Mouse (Mus musculus) liver, embryonic 15.5 days (tissue): Measurements from ENCODE around the gene Cldn5. TPM values are rescaled to one million over a fixed set of nuclear protein-coding genes. Genes with fewer than 3 reads are reported as not detected.

Source experiments
- ATAC-seq: fragments of 200-750 bp; cut with Nextera tagmentation; 2 replicates; pipeline ENCODE4 v1.8.0; 2017; ENCODE audit warnings: moderate number of reproducible peaks, mild to moderate bottlenecking, moderate library complexity; ENCODE audit not compliant: insufficient read depth
- H3K27ac ChIP-seq: fragments of 300-500 bp; sonication (generic); replicated peaks from 2 replicates; pipeline ENCODE4 v1.5.1; 2015; ENCODE audit warnings: mild to moderate bottlenecking, inconsistent platforms
- H3K27me3 ChIP-seq: fragments of 300-500 bp; sonication (generic); 2 replicates; pipeline ENCODE4 v1.6.1; 2015; ENCODE audit warnings: mild to moderate bottlenecking, inconsistent platforms
- H3K36me3 ChIP-seq: fragments of 300-500 bp; sonication (generic); replicated peaks from 2 replicates; pipeline ENCODE4 v1.6.1; 2015; ENCODE audit warnings: moderate library complexity, mild to moderate bottlenecking, inconsistent platforms
- H3K4me1 ChIP-seq: fragments of 300-500 bp; sonication (generic); replicated peaks from 2 replicates; pipeline ENCODE4 v1.6.1; 2015; ENCODE audit warnings: inconsistent platforms
- H3K4me2 ChIP-seq: fragments of 300-500 bp; sonication (generic); 2 replicates; pipeline ENCODE4 v1.6.1; 2015; ENCODE audit warnings: moderate library complexity, mild to moderate bottlenecking, inconsistent platforms
- H3K4me3 ChIP-seq: fragments of 300-500 bp; sonication (generic); replicated peaks from 2 replicates; pipeline ENCODE4 v1.5.1; 2015; ENCODE audit warnings: mild to moderate bottlenecking, inconsistent platforms
- H3K9ac ChIP-seq: fragments of 300-500 bp; sonication (generic); 2 replicates; pipeline ENCODE4 v1.6.1; 2015; ENCODE audit warnings: moderate library complexity, mild to moderate bottlenecking, inconsistent platforms
- H3K9me3 ChIP-seq: fragments of 300-500 bp; sonication (generic); replicated peaks from 2 replicates; pipeline ENCODE4 v1.6.1; 2016; ENCODE audit warnings: inconsistent platforms
- WGBS: fragments of 180-500 bp; shearing (Covaris S2); methylation state at CpG from one replicate; pipeline ENCODE4 v1.1.7; 2015; ENCODE audit warnings: mixed read lengths; ENCODE audit not compliant: insufficient replicate concordance; 5-methylcytosine and 5-hydroxymethylcytosine counted together
- polyA plus RNA-seq: library from polyadenylated mRNA; unstranded; fragments of >200 nt; fragmentation: Nextera tagmentation; extraction: Ambion mirVana; gene quantifications from 2 replicates; pipeline ENCODE4 v1.2.1, GENCODE M21; 2015

Gene Cldn5
- polyA plus RNA-seq, 1 experiment from 2014 or later: 8.4 TPM

GRCm38 (mm10) chr16:18786652-18787051, 10.0 kb downstream of the Cldn5 start:
- no peaks in the 10 kb centered on the region for H3K27me3 ChIP-seq
- no peak overlapping the region for H3K27ac ChIP-seq
- peaks cover 26% of the 10 kb centered on the region for H3K4me1 ChIP-seq
- H3K4me2 ChIP-seq: no peak overlapping the region
- no peaks in the 10 kb centered on the region for H3K9me3 ChIP-seq
- peaks cover 93% of the 10 kb centered on the region for H3K36me3 ChIP-seq
- ATAC-seq: no peak
- 88% methylated on average over 10 of the region's 10 CpGs for WGBS
- H3K4me3 ChIP-seq: no peak overlapping the region
- no peak overlapping the region for H3K9ac ChIP-seq

DNA sequence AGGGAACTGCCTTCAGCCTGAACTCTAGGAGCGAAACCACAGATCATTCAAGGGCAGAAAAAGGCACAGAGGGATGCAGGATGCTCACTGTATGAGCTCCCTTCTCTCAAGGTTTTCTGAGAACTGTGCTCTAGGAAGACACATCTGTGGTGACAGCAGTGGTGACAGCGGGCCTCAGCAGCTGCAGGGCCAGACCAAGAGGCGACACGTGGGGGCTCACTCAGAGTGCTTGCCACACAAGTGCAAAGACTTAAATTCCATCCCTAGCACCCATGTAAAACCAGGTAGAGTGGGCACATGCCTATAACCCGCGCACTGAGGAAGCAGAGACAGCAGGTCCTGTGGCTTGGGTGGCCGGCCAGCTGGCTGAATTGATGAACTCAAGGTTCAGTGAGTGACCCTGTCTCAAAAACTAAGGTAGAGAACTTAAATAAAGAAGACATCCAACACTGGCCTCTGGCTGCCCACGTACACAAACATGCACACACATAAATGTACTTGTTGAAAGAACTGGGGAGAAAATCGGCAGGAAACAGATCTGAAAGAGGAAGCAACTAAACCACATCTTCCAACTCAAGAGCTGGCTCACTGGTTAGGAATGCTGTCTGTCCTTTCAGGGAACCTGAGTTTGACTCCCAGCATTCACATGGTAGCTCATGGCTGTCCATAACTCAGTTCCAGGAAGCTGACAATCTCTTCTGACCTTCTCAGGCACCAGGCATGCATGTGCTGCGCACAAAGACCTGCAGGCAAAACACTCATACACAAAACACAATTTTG, 12.2 kb downstream of the Cldn5 start:
- Histone ChIP-seq H3K27me3 (no peaks in the 10 kb centered on the region), H3K9me3 (no peaks in the 10 kb centered on the region), H3K4me3 (no peak overlapping the region), H3K27ac (no peak overlapping the region), H3K4me2 (no peak overlapping the region), H3K4me1 (peaks cover 26% of the 10 kb centered on the region), H3K36me3 (peaks cover 96% of the 10 kb centered on the region), H3K9ac (no peak overlapping the region)
- 55% methylated on average over 10 of the region's 10 CpGs for WGBS
- ATAC-seq: no peak

GRCm38 (mm10) chr16:18795223-18795899, 18.7 kb downstream of the Cldn5 start:
- Histone ChIP-seq H3K4me2 (no peak overlapping the region), H3K27me3 (no peaks in the 10 kb centered on the region), H3K9me3 (no peaks in the 10 kb centered on the region), H3K4me3 (no peak overlapping the region), H3K4me1 (no peaks in the 10 kb centered on the region), H3K36me3 (peaks cover 99% of the 10 kb centered on the region), H3K9ac (no peak overlapping the region), H3K27ac (no peak overlapping the region)
- WGBS: 80% methylated on average over 11 of the region's 11 CpGs
- no peak for ATAC-seq

- Histone ChIP-seq H3K36me3 (peaks cover 99% of the 10 kb centered on the region), H3K4me3 (no peak overlapping the region), H3K27ac (no peak overlapping the region), H3K9ac (no peak overlapping the region), H3K9me3 (no peaks in the 10 kb centered on the region), H3K4me2 (no peak overlapping the region), H3K27me3 (no peaks in the 10 kb centered on the region), H3K4me1 (no peaks in the 10 kb centered on the region)
- ATAC-seq: no peak
- 89% methylated on average over 7 of the region's 7 CpGs for WGBS
Observed at GRCm38 (mm10) chr16:18796645-18797044, 20.0 kb downstream of the Cldn5 start.

DNA sequence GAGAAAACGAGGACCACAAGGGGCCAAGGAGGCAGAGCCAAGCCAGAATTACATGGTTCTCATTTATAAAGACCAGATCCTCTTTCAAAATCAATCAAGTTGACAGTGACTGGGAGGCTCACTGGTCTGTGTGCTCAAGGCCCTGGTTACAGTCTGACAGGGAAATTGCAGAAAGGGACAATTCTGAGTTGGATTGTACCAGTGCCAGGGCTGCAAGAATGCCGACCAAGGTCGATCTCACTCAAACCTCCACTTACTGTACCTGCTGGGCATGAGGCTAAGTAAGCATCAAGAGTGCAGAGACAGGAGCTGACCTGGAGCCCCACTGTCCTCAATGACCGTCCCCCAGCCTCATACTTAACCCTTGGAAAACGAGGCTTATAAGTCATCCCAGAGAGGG, 21.5 kb downstream of the Cldn5 start:
- no peaks in the 10 kb centered on the region for H3K9me3 ChIP-seq
- no peak overlapping the region for H3K4me3 ChIP-seq
- no peak overlapping the region for H3K9ac ChIP-seq
- H3K27me3 ChIP-seq: no peaks in the 10 kb centered on the region
- H3K4me2 ChIP-seq: no peak overlapping the region
- no peak overlapping the region for H3K27ac ChIP-seq
- no peaks in the 10 kb centered on the region for H3K4me1 ChIP-seq
- peaks cover 93% of the 10 kb centered on the region for H3K36me3 ChIP-seq
- WGBS: 81% methylated on average over 5 of the region's 5 CpGs
- no peak for ATAC-seq

- H3K9ac ChIP-seq: no peak overlapping the region
- no peak overlapping the region for H3K4me2 ChIP-seq
- no peak for ATAC-seq
- H3K36me3 ChIP-seq: peaks cover 91% of the 10 kb centered on the region
- no peak overlapping the region for H3K4me3 ChIP-seq
- no peaks in the 10 kb centered on the region for H3K4me1 ChIP-seq
- H3K9me3 ChIP-seq: no peaks in the 10 kb centered on the region
- WGBS: 84% methylated on average over 2 of the region's 2 CpGs
- H3K27me3 ChIP-seq: no peaks in the 10 kb centered on the region
- no peak overlapping the region for H3K27ac ChIP-seq
Observed at GRCm38 (mm10) chr16:18798841-18799240, 22.2 kb downstream of the Cldn5 start.

- WGBS: 89% methylated on average over 2 of the region's 2 CpGs
- no peak overlapping the region for H3K27ac ChIP-seq
- H3K9me3 ChIP-seq: no peaks in the 10 kb centered on the region
- ATAC-seq: no peak
- H3K4me3 ChIP-seq: no peak overlapping the region
- peaks cover 24% of the 10 kb centered on the region for H3K4me1 ChIP-seq
- no peak overlapping the region for H3K4me2 ChIP-seq
- no peaks in the 10 kb centered on the region for H3K27me3 ChIP-seq
- no peak overlapping the region for H3K9ac ChIP-seq
- peaks cover 85% of the 10 kb centered on the region for H3K36me3 ChIP-seq
Observed at GRCm38 (mm10) chr16:18805746-18806145, 29.1 kb downstream of the Cldn5 start.

- peaks cover 65% of the 10 kb centered on the region for H3K36me3 ChIP-seq
- no peaks in the 10 kb centered on the region for H3K9me3 ChIP-seq
- ATAC-seq: no peak
- H3K27ac ChIP-seq: no peak overlapping the region
- 81% methylated on average over 5 of the region's 5 CpGs for WGBS
- 0 out of 2 replicates have a peak overlapping the region, but pooled peaks have one; percentile 11 for H3K4me2 ChIP-seq
- H3K27me3 ChIP-seq: no peaks in the 10 kb centered on the region
- peaks cover 42% of the 10 kb centered on the region for H3K4me1 ChIP-seq
- H3K4me3 ChIP-seq: no peak overlapping the region
- H3K9ac ChIP-seq: no peak overlapping the region
Observed at GRCm38 (mm10) chr16:18809001-18809400, 32.4 kb downstream of the Cldn5 start.

DNA sequence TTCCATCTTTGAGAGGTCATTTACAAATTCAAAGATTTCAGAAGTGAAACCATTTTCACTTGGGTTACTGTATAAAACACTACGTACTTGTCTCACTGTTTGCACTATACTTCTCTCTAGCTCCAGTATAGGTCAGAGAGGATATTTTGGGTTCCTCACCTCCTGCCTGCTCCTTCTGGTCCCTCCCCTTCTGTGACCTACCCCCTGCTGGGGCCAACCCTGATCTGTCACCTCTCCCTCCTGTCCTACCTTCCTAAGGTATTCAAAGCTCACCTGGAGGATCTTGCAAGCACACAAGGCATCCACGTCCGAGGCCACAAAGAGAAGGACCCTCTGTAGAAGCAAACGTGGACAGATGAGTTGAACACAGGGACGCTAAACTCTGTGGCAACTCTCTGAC, 34.4 kb downstream of the Cldn5 start:
- ATAC-seq: peak; percentile 56
- Histone ChIP-seq H3K36me3 (peaks cover 66% of the 10 kb centered on the region), H3K9ac (peak overlapping the region; percentile 74), H3K4me3 (peak overlapping the region; percentile 70), H3K4me1 (peaks cover 48% of the 10 kb centered on the region), H3K4me2 (peak overlapping the region; percentile 83), H3K27ac (peak overlapping the region; percentile 80), H3K27me3 (no peaks in the 10 kb centered on the region), H3K9me3 (no peaks in the 10 kb centered on the region)
- 2% methylated on average over 5 of the region's 5 CpGs for WGBS

GRCm38 (mm10) chr16:18811468-18812384, 35.1 kb downstream of the Cldn5 start, which contains the start of the genes Ufd1 and Cdc45:
Gene Ufd1 (plus strand): TSS chr16:18811779.
Gene Cdc45 (minus strand): TSS chr16:18811987.
- peak; percentile 91 for ATAC-seq
- peak within 1 kb of the TSS; percentile 70 for H3K4me3 ChIP-seq
- under 1% methylated on average over 42 of the region's 42 CpGs for WGBS
- peaks cover 48% of the 10 kb centered on the region for H3K4me1 ChIP-seq
- peak within 1 kb of the TSS; percentile 74 for H3K9ac ChIP-seq
- peak within 1 kb of the TSS; percentile 80 for H3K27ac ChIP-seq
- peaks cover 66% of the 10 kb centered on the region for H3K36me3 ChIP-seq
- H3K27me3 ChIP-seq: no peaks in the 10 kb centered on the region
- H3K9me3 ChIP-seq: no peaks in the 10 kb centered on the region
- H3K4me2 ChIP-seq: peak within 1 kb of the TSS; percentile 83
